Mouse (Mus musculus) cerebellum, adult 2 months (tissue): ENCODE measurements around the gene Sowahd.

Experiments
- CTCF ChIP-seq: fragments of 200-500 bp; IDR thresholded peaks from 2 replicates; pipeline ENCODE4 v1.5.1; 2011; ENCODE audit warnings: low read depth, mild to moderate bottlenecking, control low read depth, low read length, moderate library complexity, borderline replicate concordance; ENCODE audit not compliant: insufficient read depth
- POLR2A ChIP-seq: fragments of 200-500 bp; IDR thresholded peaks from 2 replicates; pipeline ENCODE4 v1.6.1; 2011; ENCODE audit warnings: low read length, control low read depth, borderline replicate concordance; ENCODE audit not compliant: insufficient read depth

DNA sequence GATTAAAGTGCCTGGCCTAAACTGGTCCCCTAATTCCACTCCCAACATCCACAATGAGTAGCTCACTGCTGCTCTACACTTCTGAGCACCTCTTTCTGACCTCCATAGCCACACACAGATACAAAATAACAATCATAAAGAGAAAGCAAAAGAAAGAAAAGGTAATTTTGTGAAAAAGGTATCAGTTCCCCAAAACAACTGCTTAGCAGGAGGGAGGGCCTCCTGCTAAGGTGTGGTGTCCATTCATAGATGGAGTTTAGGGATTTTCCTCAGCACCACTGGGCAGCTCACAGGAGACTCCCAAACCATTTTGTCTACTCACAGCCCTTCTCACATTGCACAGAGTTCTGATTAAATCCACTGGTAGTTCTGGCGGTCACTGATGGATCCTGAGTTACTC is 40.1 kb downstream of the Sowahd start:
- no peak for TF ChIP-seq CTCF
- no peak for TF ChIP-seq POLR2A
